Mouse (Mus musculus): ENCODE data around the gene Hoxa4. TPM values are rescaled to one million over a fixed set of nuclear protein-coding genes. Genes with fewer than 3 reads are reported as not detected.

The Hoxa4 gene
- polyA plus RNA-seq, 1 experiment from 2014 or later, result 5.7 TPM

DNA sequence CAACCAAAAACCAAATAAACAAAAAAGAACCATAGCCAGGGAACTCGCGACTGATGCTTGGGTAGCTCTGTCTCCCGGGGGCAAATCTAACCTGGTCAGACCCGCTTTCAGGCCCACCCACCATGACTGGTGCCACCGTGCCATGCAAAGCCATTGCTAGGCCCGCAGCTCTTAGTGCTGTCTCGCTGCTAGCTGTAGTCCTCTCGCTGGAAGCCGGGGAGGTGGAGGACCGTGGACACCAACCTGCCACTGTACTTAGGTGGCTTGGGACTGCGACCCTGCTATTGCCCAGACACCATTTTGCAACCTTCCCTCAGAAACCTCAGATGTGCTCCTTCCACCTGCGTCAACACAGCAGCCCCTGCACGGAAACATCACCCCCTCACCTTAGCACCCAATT, 20.4 kb upstream of the Hoxa4 start:
- H3K4me2 ChIP-seq, result peak overlapping the region; percentile 97
- no peak for ATAC-seq (ENCODE audit: low read depth)
- peak overlapping the region; percentile 100 for H3K27ac ChIP-seq (replicated peaks)
- no peaks in the 10 kb centered on the region for H3K36me3 ChIP-seq
- WGBS, result under 1% methylated on average over 13 of the region's 13 CpGs
- H3K4me3 ChIP-seq, result peak overlapping the region; percentile 96
- H3K4me1 ChIP-seq (replicated peaks), result peaks cover 70% of the 10 kb centered on the region
- peak overlapping the region; percentile 100 for H3K9ac ChIP-seq
- H3K27me3 ChIP-seq, result no peaks in the 10 kb centered on the region
- no peaks in the 10 kb centered on the region for H3K9me3 ChIP-seq

DNA sequence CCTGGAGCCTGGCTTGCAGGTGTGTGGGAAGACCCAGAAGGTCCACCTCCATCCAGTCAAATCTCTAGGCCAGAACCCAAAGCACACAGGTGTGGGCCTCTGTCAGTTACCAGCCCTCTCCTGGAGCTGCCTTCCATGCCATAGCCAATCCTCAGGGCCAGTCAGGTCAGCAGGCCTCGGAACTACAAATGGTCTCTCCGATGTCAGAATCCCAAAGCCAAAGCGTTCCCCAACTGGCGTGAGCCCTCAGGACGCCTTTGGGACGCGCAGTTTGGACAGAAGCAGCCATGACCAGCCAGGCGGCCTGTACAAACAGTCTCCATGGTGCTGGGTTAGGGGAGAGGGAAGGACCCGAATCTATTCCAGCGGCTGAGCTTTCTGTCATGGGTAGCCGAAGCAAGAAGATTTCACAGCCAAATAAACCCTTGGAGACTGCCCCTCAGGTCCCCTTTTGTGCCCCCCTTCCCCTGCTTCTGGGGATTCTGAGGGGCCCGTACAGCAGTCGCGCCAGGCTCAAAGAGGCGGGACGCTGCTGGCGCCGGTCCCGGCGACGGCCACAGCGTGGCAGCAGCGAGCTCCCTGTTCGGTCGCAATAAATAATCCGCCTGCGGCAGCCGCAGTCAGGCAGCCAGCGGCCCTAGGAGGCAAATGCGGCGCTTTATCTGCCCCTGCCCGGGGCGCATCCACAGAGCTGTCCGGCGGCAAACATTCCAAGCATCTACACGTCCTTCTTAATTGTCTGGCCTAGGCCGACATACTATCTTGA, 19.8 kb upstream of the Hoxa4 start:
- Histone ChIP-seq H3K36me3 (0 out of 2 replicates have a peak, but pooled peaks cover 4% of the 10 kb centered on the region), H3K27me3 (no peaks in the 10 kb centered on the region), H3K9me3 (no peaks in the 10 kb centered on the region), H3K4me3 (peak overlapping the region; percentile 96), H3K4me2 (peak overlapping the region; percentile 97), H3K4me1 (replicated peaks) (peaks cover 76% of the 10 kb centered on the region), H3K9ac (peak overlapping the region; percentile 100), H3K27ac (replicated peaks) (peak overlapping the region; percentile 100)
- peak; percentile 24; the same call in 1 of the 2 replicates for ATAC-seq (ENCODE audit: low read depth)
- WGBS, result 1% methylated on average over 37 of the region's 37 CpGs

DNA sequence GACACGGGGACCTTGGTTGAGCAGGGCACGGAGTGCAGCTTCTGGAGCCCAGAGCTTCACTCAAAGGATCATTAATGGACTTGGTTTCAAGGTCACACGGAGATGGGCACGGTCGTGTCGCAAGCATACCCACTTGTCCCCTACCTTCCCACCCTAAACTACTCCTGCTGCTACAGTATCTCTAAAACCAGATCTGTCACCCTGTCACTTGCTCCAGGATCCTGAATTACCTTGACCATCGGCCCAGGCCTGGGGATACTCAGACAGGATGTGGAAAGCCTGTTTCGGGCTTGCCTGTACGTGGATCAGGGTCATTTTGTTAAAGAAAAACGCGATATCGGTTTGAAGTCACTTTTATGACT, 18.1 kb upstream of the Hoxa4 start:
- Histone ChIP-seq H3K36me3 (peaks cover 21% of the 10 kb centered on the region), H3K9ac (peak overlapping the region; percentile 100), H3K4me1 (replicated peaks) (peaks cover 76% of the 10 kb centered on the region), H3K4me3 (peak overlapping the region; percentile 96), H3K27me3 (no peaks in the 10 kb centered on the region), H3K4me2 (peak overlapping the region; percentile 97), H3K27ac (replicated peaks) (peak overlapping the region; percentile 100), H3K9me3 (no peaks in the 10 kb centered on the region)
- ATAC-seq (ENCODE audit: low read depth), result no peak
- under 1% methylated on average over 12 of the region's 12 CpGs for WGBS

DNA sequence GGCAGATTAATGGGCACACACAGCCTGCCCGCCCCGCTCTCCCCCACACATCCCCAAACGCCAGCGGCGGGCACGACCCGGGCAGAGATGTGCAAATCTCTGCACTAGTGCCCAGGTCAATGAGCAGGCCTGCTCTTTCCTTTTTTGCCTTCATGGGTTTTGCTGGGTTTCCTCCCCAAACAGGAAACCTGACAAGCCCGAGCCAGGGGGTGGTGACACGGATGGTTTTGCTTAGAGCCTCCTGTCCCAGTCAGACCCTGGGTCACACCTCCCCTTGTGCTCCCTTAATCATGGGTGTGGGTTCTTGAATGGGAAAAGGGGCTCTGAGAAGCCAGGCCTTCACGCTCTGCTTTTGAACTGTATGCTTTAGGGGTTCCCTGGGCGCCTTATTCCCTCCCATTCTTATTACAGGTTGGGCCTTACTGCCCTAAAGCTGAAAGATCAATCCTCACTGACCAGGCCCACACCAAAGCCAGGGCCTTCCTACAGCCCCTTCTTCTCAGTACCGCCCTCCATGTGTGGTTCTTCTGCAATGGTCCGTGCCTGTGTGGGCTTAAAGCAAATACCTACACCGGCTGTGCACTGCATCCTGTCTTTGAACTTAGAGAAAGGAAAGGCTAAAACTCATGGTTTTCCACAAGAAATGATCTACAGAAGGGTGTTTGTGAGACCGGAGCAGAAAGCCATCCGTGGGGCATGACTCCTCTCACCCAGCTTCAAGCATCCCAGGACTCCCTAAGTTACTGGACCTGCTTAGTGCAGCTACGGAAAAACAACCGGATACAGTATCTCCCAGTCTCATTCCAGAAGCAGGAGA, 17.5 kb upstream of the Hoxa4 start:
- Histone ChIP-seq H3K4me3 (peak overlapping the region; percentile 96), H3K9ac (peak overlapping the region; percentile 100), H3K36me3 (peaks cover 25% of the 10 kb centered on the region), H3K4me2 (peak overlapping the region; percentile 97), H3K27ac (replicated peaks) (peak overlapping the region; percentile 100), H3K9me3 (no peaks in the 10 kb centered on the region), H3K27me3 (no peaks in the 10 kb centered on the region), H3K4me1 (replicated peaks) (peaks cover 76% of the 10 kb centered on the region)
- ATAC-seq (ENCODE audit: low read depth), result no peak
- WGBS, result 4% methylated on average over 18 of the region's 18 CpGs

DNA sequence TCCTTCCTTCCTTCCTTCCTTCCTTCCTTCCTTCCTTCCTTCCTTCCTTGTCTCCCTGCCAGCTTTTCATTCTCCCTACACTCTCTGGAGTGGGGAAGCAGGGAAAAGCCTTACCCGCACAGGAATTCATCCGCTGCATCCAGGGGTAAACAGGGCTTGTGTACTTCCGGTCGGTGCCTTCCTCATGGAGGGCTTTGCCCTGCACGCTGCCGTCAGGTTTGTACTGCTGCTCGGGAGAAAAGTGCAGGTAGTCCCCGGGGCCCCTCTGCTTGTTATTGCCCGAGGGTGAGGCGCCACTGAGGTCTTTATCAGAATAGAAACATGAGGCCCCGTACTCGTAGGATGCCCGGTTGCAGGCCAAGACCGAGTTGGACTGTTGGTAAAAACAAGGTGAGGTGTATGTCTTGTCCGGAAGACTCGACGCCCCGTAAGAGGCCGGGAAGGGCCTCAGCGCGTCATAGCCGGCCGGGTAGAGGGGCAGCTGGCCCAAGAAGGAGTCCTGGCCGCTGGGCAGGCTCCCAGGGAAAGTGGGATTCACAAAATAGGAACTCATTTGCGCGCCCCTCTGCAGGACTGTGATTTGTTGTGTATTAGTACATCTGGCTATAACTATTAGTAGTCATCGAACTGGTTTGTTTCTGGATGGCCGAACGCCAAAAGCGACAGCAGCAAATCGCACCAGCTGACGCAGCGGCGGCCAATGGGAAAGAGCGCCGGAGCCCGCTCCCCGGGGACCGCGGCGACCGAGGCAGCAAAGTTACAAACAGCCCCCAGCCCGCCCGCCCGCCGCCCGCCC, 16.7 kb upstream of the Hoxa4 start, which contains the start of gene Hoxa6:
Gene Hoxa6, minus strand, starts transcription at position 651 of the 796 bp plus-strand sequence.
- ATAC-seq (ENCODE audit: low read depth), result no peak
- Histone ChIP-seq H3K4me3 (peak within 1 kb of the TSS; percentile 96), H3K27me3 (no peaks in the 10 kb centered on the region), H3K9me3 (no peaks in the 10 kb centered on the region), H3K9ac (peak within 1 kb of the TSS; percentile 100), H3K4me2 (peak within 1 kb of the TSS; percentile 97), H3K4me1 (replicated peaks) (peaks cover 79% of the 10 kb centered on the region), H3K36me3 (peaks cover 33% of the 10 kb centered on the region), H3K27ac (replicated peaks) (peak within 1 kb of the TSS; percentile 100)
- WGBS, result under 1% methylated on average over 47 of the region's 47 CpGs

DNA sequence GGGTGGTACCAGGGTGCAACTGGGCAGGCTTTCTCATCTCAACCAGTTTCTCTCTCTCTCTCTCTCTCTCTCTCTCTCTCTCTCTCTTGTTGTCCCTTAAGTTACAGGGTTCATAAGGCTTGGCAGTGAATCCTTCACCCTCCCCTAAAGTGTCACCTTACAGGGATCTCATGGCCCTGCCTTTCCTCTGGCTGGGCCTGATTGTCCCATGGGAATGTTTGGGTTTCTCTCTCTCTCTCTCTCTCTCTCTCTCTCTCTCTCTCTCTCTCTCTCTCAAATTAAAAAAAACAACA, 16.1 kb upstream of the Hoxa4 start:
- H3K27me3 ChIP-seq, result no peaks in the 10 kb centered on the region
- ATAC-seq (ENCODE audit: low read depth), result no peak
- H3K9ac ChIP-seq, result peak overlapping the region; percentile 100
- no peaks in the 10 kb centered on the region for H3K9me3 ChIP-seq
- peaks cover 85% of the 10 kb centered on the region for H3K4me1 ChIP-seq (replicated peaks)
- H3K27ac ChIP-seq (replicated peaks), result peak overlapping the region; percentile 100
- peak overlapping the region; percentile 96 for H3K4me3 ChIP-seq
- H3K36me3 ChIP-seq, result peaks cover 39% of the 10 kb centered on the region
- peak overlapping the region; percentile 97 for H3K4me2 ChIP-seq

DNA sequence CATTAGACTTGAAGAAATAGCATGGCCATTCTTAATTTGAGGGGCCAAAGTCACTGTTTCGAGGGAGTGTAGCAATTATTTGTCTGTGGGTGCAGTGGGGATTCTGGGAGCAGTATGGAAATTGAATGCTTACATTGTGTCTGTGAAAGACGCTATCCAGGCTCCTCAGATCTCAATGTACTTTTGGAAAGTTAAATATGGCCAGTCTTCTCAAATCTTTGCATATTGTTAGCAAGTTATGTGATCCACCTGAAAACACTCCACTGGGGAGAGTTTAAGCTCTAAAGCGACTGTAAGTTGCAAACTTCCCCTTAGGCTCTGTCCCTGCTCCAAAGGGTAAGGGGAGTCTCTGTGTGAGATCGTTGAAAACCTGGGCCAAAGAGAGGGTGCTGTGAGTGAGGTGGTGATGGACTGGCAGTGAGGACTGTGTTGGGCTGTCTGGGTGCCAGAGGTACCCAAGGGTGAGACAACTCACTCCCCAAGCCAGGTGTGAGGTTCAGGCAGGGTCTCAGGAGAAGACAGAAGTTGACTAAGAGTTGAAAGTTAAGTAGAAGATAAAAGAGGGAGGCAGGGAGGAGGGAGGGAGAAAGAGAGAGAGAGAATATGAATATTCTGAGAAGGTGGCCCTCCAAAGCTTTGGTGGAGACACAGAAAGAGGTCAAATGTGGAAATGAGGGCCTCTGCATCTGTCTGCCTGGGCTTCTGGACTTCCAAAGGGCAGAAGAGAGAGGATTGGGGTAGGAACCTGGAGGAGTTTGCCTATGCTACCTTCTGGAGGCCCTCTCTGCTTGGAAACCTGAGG, 15.5 kb upstream of the Hoxa4 start:
- H3K27me3 ChIP-seq, result no peaks in the 10 kb centered on the region
- 8% methylated on average over 4 of the region's 4 CpGs for whole genome bisulfite sequencing

DNA sequence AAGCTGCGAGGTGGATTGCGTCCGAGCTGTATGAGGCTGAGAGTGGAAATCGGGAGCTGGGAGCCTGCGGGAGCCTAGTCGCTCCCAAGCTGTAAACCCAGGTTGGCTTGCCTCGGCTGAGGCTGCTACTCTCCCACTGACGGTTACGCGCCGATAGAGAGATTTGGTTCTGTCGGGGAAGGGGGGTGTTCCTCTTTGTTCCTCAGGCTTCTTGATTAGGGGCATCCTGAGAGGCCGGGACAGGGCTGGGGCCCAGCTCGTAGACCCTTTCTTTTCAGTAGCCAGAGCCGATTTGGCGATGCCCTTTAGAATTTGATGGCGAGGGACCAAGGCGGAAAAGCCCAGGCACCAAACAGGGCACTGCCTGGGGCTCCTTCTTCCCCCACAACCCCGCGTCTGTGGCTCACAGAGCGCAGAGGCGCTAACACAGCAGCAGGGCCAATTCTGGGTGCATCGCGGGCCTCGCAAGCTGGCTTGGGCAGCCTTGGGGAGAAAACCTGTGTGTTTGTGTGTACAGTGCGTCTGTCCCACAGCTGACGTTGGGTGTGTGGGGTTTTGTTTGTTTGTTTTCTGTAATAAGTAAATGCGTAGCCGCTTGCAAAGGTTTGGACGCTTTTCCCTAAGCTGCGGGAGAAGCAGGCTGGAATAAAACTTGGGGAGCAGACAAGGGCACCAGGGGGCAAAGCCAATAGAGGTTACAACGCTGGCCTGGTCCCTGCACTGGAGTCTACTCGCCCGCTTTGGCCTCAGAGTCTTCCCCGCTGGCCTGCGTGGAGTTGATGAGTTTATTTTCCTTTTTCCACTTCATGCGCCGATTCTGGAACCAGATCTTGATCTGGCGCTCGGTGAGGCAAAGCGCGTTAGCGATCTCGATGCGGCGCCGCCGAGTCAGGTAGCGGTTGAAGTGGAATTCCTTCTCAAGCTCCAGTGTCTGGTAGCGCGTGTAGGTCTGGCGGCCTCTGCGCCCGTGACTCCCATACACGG, 14.4 kb upstream of the Hoxa4 start:
- no peak for ATAC-seq (ENCODE audit: low read depth)
- Histone ChIP-seq H3K27me3 (no peaks in the 10 kb centered on the region), H3K4me1 (replicated peaks) (peaks cover 97% of the 10 kb centered on the region), H3K36me3 (peaks cover 54% of the 10 kb centered on the region), H3K4me2 (peak overlapping the region; percentile 97), H3K9ac (peak overlapping the region; percentile 100), H3K9me3 (no peaks in the 10 kb centered on the region), H3K4me3 (peak overlapping the region; percentile 96), H3K27ac (replicated peaks) (peak overlapping the region; percentile 100)
- 4% methylated on average over 55 of the region's 55 CpGs for WGBS

More for the DNA sequence above, 15.5 kb upstream of the Hoxa4 start:
- Histone ChIP-seq H3K9ac (peak overlapping the region; percentile 100), H3K27ac (replicated peaks) (peak overlapping the region; percentile 100), H3K4me1 (replicated peaks) (peaks cover 90% of the 10 kb centered on the region), H3K4me3 (peak overlapping the region; percentile 96), H3K4me2 (peak overlapping the region; percentile 97), H3K9me3 (no peaks in the 10 kb centered on the region), H3K36me3 (peaks cover 43% of the 10 kb centered on the region)
- no peak for ATAC-seq (ENCODE audit: low read depth)

DNA sequence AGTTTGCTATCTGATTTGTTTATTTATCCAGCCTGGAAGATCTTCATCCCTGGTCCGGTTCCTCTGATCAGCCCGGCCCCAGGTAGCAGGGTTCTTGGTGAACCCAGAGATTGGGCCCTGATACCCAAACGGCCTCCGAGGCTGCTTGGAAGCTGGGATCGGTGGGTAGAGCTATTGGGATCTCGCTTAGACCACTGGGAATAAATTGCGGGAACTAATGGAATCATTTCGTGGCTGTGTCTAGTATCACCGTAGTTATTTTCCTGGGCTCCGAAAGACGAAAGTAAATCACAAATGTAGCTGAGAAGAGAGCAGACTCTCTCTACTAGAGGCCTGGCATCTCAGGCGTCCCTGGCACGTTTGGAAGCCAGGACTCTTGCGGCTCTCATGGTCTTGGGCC, 13.7 kb upstream of the Hoxa4 start:
- Histone ChIP-seq H3K9ac (peak overlapping the region; percentile 100), H3K4me1 (replicated peaks) (peaks cover 98% of the 10 kb centered on the region), H3K4me2 (peak overlapping the region; percentile 97), H3K36me3 (peaks cover 54% of the 10 kb centered on the region), H3K27me3 (no peaks in the 10 kb centered on the region), H3K9me3 (no peaks in the 10 kb centered on the region), H3K4me3 (peak overlapping the region; percentile 96), H3K27ac (replicated peaks) (peak overlapping the region; percentile 100)
- WGBS, result 4% methylated on average over 14 of the region's 14 CpGs
- ATAC-seq (ENCODE audit: low read depth), result no peak

DNA sequence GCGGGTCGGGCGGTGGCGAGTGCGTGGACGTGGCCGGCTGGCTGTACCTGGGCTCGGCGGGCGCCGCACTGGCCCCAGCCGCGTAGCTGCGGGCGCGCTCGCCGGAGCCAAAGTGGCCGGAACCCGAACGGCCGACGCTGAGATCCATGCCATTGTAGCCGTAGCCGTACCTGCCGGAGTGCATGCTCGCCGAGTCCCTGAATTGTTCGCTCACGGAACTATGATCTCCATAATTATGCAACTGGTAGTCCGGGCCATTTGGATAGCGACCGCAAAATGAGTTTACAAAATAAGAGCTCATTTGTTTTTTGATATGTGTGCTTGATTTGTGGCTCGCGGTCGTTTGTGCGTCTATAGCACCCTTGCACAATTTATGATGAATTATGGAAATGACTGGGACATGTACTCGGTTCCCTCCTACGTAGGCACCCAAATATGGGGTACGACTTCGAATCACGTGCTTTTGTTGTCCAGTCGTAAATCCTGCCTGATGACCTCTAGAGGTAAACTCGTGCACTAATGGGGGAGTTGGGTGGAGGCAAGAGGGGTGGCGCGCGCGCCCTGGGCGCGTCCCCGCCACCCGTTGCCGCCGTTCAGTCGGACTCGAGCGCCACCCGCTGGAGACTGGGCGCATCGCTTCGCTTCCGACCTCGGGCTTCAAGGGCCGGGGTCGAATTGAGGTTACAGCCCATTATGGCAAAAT, 12.6 kb upstream of the Hoxa4 start, which contains the start of gene Hoxa5:
Gene Hoxa5, minus strand, starts transcription at position 538 of the 703 bp plus-strand sequence.
- no peaks in the 10 kb centered on the region for H3K27me3 ChIP-seq
- ATAC-seq (ENCODE audit: low read depth), result peak; percentile 34

More for the DNA sequence above, 12.6 kb upstream of the Hoxa4 start, which contains the start of gene Hoxa5:
- Histone ChIP-seq H3K4me3 (peak within 1 kb of the TSS; percentile 96), H3K4me1 (replicated peaks) (peaks cover 98% of the 10 kb centered on the region), H3K9me3 (no peaks in the 10 kb centered on the region), H3K36me3 (peaks cover 58% of the 10 kb centered on the region), H3K4me2 (peak within 1 kb of the TSS; percentile 97), H3K9ac (peak within 1 kb of the TSS; percentile 100), H3K27ac (replicated peaks) (peak within 1 kb of the TSS; percentile 100)
- under 1% methylated on average over 63 of the region's 65 CpGs for WGBS
